Mouse (Mus musculus): ENCODE measurements around the gene Dmd.

Gene Dmd

DNA sequence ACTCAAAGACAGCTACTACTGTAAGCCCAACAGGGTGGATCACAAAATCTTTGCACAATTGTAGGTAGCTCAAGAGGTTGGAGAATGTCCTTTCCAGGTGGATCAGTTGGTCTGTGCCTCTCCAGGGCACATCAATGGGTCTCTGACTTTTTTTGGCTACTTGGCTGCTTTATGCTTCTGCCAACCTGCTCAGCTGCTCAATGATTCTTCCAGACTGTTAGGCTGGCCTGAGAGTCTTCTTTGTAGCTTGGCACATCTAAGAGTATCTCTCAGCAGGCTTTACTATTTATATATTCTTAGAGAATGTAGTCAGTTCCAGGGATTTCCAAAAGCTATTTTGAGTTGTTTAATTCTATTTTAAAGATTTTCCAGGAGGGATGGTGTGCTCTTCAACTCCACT lies 1416.3 kb downstream of the Dmd start:
- no peak for DNase-seq (ENCODE audit: low spot score in 2 of 2)

DNA sequence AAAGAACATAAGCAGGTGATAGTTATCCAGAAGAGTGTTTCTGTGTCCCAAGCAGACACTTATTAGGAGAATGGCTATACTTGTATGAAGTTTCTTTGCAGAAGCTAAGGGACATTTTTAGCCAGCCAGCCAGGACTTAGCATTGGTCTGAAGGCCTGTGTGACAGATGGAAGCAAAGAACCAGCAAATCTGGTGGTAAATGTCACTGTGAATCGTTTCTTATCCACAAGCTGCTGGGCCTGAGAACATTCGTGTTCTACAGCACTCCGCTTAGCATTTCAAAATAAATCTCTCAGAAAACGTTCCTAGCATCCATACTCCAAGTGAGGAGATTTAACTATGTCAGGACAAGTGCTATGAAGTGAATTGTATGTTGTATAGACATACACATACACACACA lies 1486.9 kb downstream of the Dmd start:
- DNase-seq (ENCODE audit: low spot score in 2 of 2) = no peak

DNA sequence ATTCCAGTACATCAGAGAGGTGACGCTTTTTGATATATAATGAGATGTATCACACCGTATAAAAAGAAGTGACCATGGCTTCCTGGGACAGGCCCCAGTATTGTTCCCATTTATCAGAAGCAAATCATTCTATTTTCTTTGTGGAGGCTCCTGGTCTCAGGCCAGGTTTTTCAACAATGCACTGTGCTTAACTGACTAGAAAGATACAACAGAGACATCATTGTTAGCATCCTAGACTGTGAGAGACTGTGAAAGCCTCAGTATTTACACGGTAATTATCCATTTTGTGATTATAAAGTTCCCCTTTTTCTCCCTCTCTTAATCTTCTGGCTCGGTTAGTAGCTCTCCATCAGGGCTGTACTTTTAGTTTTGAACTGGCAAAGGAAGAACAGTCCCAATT lies 1487.9 kb downstream of the Dmd start:
- no peak for DNase-seq (ENCODE audit: low spot score in 2 of 2)

DNA sequence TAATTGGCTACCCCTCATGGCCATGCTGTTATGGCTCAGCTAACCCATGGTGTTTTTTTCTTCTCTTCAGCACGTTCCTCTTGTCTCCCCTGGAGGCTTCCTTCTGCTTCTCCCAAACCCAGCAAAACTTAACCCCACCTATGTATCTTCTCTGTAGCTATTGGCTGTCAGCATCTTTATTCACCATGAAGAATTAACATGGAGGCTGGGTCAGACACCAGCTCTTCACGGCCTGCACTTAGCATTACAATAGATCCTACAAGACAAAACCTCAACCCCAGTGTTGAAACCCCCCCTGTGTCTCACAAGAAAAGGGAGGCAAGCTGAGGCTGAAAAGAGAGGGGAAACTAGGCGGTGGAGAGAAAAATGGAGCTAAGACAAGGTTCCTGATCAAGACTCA lies 1494.3 kb downstream of the Dmd start:
- DNase-seq (ENCODE audit: low spot score in 2 of 2) = no peak

DNA sequence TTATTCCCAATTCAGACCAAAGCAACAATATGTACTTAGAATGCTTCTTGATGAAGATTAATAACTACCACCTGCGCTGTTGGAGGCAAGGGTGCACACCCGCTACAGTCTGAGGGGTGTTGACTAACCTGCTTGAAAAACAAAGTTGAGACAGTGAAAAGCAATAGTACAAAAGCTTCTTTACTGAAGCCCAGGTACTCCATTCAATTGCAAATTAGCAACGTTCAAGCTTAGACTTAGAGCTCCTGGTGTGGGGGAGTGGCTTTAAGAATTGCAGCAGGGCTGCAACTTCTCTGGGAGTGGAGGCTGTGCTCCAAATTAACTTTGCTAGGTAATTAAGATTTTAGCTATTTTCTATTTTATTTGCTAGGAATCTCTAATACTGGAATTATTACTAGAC lies 1495.3 kb downstream of the Dmd start:
- DNase-seq (ENCODE audit: low spot score in 2 of 2) = no peak

DNA sequence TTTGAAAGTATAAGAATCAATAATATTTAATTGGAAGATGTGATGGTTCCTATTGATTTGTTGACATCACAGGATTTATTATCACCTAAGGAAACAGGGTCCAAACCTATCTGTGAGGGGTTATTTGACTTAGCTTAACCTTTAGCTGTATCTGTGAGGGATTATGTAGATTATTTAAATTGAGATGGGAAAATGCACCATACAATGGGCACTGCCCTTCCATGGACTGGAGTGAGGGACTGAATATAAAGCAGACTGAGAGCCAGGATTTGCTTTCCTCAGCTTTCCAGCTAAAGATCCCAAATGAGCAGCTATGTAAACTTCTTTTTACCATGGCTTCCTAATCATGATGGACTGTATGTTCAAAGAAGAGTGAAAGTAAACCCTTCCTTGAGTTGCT lies 1496.0 kb downstream of the Dmd start:
- no peak for DNase-seq (ENCODE audit: low spot score in 2 of 2)

DNA sequence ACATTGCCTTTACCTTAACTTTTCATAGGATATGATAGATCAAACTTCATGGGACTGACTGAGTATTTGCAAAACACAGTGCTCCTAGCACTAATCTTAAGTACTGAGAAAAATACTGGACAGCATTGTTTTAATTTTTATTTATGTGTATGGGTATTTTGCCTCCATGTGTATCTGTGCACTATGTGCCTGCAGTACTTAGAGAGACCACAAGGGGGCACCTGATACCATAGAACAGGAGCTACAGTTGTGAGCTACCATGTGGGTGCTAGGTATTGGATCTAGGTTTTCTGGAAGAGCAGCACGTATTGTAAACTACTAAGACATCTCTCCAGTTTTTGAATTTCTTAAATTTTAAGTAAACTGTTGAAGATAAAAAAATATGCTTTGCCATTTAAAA lies 1505.8 kb downstream of the Dmd start:
- peak in 1 of 2 experiments; percentile 3 for DNase-seq (ENCODE audit: low spot score in 2 of 2)

DNA sequence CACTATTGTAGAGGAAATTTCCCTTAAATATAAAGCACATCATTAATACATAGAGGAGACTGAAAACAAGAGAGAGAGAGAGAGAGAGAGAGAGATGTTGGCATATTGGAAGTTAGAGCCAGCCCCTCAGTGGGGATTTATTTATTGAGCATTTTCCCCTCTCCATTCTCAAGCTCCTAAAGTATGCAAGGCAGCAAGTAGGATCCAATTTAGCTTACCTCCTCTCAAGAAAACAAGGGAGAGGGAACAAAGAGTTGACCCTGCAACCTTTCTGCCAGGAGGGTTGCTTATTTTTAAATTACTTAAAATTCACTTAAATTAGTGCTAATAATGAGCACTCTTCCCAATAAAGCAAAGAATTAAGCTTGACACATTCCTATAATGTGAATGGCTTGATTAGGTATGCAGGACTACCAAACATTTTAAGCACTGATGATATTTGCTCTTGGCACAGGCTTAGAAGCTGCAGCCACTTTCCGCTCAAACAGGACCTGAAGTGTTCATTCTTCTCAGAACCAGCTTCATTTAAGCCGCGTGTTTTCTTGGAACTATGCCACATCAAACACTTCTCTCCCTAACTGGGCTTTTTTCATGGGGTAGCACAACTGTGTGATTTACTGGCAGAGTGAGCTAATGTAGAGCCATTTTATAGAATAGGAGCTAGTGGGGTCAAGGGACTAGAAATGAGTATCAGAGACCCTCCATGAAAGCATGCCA lies 1566.1 kb downstream of the Dmd start:
- DNase-seq (ENCODE audit: low spot score in 2 of 2) = no peak

DNA sequence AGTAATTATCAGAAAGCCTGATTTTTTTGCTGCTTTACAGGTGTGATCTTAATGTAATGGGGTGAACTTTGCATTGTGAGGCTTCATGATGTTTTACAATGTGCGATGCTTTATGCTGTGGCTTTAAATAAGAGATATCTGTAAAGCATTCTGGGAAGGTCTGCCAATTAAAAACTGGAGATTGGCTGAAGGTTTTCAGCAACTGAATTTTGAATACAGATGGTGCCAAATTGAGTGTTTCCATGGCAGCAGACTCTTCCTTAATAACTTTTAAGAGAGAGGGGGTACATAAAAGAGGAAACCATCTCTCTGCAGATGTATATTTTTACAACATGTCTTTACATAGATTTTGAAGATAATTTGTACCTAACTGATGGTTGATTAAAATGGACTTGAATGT lies 1603.3 kb downstream of the Dmd start:
- DNase-seq (ENCODE audit: low spot score in 2 of 2) = no peak

DNA sequence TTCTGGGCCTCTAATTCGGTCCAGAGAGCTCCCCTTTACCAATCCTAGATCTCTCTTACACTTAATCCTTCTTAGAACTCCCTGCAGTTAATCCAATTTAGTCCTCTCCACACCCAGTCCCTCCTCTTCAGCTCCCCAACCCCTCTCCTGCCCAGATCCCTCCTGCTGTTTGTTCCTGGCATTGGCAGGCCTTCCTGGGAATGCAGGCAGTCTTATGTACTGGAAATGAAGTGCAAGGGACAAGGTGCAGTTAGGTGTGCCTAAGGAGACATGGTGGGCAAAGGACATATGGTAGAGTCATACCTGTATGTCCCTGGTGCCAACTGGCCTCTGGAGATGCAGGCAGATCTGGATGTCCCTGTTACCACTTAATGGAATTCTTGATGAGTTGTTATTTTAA lies 1604.8 kb downstream of the Dmd start:
- no peak for DNase-seq (ENCODE audit: low spot score in 2 of 2)

DNA sequence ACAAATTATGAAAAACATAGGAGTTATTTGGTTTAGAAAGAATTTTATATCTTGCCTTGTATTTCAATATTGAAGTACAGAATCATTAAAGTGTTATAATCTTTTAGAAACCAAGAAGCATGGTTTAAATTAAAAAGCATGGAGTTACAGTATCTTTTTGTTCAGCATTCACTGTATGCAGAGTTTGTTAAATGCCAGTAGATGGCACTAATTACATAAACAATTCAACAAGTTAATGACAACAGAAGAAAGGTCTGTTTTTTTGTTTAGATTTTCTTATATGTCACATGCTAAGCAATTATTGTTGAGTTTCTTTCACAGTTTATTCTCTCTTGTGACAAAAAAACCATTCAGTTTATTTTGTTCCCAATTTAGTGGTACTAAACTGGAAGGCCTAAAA lies 1649.8 kb downstream of the Dmd start:
- DNase-seq (ENCODE audit: low spot score in 2 of 2) = no peak

DNA sequence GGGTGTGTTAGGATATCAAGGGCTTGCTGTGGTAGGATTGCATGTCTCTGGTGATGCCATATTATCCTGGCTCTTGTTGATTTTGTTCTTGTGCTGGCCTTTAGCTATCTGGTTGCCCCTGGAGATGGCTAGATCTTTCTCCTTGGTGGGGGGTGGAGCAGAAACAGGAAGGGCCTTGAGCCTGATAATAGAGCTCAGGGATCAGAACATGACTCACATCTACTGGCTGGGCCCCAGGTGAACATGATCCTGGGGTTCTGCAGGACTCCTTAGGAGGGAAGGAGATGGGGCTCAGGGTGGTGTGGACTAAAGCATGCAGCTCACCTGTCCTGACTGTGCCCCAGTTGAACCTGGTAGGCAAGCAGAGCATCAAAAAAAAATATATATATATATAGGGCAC lies 1691.8 kb downstream of the Dmd start:
- DNase-seq (ENCODE audit: low spot score in 2 of 2) = no peak

DNA sequence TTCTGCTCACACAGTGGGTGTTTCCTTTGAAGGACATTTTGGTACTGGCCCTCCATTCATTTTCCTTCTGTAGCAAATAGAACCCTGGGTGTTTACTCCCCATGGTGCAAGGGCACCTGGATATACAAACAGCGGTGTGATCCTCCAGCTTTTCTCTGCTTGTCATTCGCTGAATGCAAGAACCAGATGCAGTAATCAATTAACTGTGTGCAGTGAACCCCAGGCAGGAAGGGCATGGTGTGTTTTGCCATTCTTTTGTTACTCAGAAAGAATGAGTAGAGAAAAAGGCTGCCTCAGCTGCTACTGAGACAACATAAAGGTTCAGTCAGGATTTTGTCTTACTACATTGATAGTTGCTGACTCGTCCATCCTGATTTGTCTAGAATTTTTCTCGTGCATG lies 1799.0 kb downstream of the Dmd start:
- DNase-seq (ENCODE audit: low spot score in 2 of 2) = no peak

DNA sequence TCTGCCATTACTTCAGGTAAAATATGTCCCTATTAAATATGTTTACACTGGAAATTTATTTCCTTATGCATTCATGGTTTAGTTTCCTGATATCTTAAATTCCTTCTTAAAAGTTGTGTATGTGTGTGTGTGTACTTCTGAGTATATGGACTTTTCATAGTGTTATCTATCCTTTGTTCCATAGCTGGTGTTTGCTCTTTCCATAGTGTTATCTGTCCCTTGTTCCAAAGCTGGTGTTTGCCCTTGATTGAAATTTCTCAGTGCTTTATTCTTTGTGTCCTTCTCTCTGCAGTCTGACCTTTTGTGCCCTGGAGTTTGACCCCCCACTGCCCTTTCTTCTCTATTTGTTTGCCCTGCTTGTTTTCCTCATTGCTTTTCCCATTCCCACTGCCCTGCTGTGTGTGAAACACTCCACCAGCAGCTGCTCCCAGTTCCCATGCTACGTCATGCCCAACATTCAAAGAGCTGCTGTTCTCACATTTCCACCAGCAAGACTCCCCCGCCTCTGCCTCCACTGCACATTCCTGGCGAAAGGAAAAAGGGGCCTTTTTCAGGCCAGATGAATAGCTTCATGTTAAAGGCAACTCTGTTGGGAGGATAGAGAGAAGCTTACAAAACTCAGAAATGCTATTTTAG lies 1911.5 kb downstream of the Dmd start:
- peak in 1 of 2 experiments; percentile 4 for DNase-seq (ENCODE audit: low spot score in 2 of 2)

DNA sequence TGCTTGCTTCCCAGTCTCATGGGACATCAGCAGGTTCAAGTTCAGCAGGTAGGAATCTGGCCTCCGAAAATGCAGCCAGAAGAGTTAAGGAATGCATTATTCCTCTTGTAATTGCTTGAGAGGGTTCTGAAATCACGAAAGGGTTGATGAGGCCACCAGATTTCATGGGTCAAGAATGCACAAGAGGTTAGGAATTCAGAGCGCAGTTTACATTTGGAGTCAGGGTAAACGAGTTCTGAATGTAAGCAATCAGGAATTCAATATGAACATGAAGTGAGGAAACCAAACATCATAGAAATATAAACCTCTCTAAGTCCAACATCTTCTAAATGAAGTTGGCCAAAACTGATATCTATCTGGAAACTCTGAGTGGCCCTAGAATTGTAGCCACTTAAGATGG lies 1924.4 kb downstream of the Dmd start:
- DNase-seq (ENCODE audit: low spot score in 2 of 2) = no peak

DNA sequence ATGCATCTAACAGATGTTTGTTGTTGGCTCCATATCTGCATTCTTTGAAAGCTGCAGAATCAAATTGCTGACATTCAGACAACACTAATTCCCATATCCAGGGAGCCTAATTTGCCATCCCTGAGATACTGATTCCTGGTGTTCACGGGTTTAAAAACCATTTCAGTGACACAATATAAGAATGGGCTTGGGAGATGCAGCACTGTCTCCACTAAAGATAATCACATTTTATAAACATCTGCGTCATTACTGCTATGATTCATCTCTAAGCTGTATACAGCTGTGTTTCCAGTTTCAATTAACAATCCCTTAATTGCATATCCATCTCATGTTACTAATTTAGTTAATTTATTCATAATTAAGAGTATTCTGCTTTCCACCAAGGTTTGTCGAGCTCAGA lies 1929.5 kb downstream of the Dmd start:
- no peak for DNase-seq (ENCODE audit: low spot score in 2 of 2)

DNA sequence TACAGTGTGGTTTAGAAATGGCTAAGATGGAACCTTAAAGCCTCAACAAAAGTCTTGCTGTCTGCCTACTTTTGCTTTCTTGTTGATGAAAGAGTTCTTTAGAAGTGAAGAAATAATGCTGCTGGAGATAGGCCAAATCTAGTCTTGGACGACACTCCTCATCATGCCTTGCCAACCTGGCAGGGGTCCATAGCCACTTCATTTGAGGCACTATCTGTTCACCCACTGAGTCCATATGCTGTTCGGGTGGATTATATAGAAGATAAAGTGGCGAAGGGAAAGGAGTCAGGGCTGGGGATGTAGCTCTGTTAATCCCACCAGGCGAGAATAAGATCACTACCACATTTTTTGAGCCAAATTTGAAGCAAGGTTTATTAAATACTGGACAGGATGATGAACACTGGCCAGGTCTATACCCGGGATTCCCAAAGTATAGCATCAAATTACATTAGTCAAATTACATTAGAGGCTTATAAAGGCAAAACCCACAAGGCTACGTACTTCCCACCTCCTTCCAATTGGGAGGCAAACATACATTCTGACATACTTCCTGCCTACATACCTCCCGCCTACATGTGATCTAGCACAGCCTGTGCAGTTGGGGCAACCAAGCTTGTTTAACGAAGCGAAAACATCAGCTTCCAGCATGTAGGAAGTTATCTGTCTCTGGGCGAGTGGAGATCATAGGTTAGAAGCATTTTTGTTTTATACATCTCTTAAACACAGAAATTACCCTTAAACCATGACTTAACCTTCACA lies 1984.2 kb downstream of the Dmd start:
- peak in 1 of 2 experiments; percentile 50 for DNase-seq (ENCODE audit: low spot score in 2 of 2)

DNA sequence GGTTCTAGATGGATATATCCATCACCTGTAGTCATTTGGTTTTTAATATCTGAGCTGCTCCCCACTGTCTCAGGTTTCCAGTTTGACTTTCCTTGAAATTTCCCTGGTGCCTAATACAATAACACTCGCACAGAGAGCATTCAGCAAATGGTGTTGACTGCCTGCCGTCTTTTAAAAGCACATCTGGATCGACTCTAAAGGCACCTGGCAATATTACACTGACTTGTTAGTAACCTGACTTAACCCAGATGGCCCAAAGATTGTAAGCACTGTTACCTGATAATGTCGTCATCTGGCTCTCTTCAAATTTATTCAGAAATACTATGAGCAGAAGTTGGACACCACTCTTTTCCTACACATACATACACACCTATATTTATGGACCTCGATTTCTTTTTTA lies 2011.9 kb downstream of the Dmd start:
- DNase-seq (ENCODE audit: low spot score in 2 of 2) = no peak

DNA sequence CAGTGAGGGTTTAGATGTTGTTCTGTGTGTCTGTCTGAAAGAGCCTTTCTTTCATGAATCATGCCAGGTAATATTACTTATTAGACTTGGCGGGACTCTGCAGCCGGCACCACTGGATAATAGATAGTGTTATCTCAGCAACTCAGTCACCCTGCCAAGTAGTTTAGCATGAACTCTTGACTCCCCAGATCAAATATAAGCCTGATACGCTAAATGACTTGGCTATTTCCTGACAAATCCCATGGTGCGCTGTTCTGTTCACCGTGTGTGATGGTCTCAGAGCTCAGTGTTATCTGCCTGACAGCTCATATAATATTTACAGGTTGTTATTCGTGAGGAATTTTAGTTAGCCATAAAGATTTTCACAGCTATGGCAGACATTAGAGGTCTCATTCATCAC lies 2012.3 kb downstream of the Dmd start:
- no peak for DNase-seq (ENCODE audit: low spot score in 2 of 2)

DNA sequence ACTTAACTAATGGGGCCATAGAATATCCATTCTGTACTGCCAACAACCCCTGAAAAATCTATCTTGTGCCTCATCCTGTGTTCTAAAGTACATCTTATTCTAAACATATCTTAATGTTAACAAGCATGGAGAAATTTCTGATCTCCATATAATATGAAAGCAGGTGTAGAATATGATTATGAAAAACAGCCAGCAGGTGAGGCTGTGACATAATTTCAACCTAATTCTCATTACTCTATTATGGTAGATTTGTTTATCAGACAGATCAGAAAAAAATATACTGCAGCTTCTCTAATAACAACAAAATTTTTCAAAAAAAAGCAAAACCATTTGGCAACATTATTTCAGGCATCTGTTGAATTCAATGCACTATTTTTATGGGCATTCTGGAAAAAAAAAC lies 2059.6 kb downstream of the Dmd start:
- DNase-seq (ENCODE audit: low spot score in 2 of 2) = no peak

DNA sequence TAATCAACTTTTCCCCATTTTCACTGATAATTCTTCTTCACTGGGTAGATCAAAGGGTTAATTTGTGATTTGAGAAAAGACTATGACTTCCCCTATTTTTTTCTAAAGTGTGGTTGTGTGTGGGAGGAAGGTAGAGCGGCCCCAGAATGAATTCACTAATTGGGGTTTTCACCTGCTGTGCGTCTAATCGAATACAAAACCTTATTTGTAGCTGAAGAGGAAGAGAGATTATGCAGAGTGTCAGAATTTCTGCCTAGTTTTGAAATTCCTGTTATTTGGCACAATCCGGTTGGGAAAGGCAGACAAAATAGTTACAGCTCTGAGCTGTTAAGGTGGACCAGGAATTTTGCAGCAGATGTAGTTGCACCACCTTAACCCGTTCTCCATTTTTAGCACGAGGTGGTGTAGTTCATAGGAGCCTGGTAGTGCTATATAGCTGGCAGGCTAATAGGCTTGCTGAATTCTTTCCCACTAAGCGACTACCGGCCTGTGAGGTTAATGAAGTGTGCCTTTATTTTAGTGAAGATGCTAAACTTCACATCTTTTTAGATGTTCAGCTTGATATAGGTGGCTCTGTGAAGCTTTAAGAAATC lies 2092.9 kb downstream of the Dmd start:
- DNase-seq (ENCODE audit: low spot score in 2 of 2) = no peak

DNA sequence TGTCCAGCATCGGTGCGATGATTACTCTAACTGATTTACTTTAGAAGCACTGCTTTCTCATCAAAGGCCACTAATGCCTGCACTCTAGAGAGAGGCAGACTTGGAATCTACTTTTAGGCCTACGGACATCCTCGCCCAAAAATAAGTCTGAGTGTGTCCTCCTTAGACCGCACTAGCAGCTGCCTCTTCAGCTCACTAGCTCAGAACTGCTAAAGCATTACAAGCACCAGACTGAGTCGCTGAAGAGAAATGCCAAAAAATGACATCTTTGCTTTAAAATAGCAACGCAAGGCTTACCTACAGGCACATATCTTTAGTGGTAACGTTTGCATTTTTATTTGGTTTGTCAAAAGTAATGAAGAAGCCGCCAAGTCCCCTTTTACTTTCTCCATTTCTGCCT lies 2098.0 kb downstream of the Dmd start:
- no peak for DNase-seq (ENCODE audit: low spot score in 2 of 2)
